Mouse (Mus musculus) ES-Bruce4 (cell line): ENCODE measurements at regions not wholly inside any gene's neighbourhood (a gene's known extent, or its start where the extent isn't known, plus 50 kb on each side); places are given as distances from the start of the nearest gene placed in this dataset.

ENCODE experiments used
- CTCF ChIP-seq: IDR thresholded peaks from one replicate; pipeline ENCODE4 v1.8.1; 2011; ENCODE audit warnings: low read depth, low read length
- EP300 ChIP-seq: IDR thresholded peaks from 2 replicates; pipeline ENCODE4 v1.6.1; 2011; ENCODE audit warnings: low read depth, low read length; ENCODE audit not compliant: insufficient read depth

- no peak for TF ChIP-seq CTCF
- no peak for TF ChIP-seq EP300
These were observed 100.0 kb upstream of the Thbs1 start for GRCm38 (mm10) chr2:118011679-118012078.
